ENCODE assay signal across 22 mouse cellular contexts in the genomic region with DNA sequence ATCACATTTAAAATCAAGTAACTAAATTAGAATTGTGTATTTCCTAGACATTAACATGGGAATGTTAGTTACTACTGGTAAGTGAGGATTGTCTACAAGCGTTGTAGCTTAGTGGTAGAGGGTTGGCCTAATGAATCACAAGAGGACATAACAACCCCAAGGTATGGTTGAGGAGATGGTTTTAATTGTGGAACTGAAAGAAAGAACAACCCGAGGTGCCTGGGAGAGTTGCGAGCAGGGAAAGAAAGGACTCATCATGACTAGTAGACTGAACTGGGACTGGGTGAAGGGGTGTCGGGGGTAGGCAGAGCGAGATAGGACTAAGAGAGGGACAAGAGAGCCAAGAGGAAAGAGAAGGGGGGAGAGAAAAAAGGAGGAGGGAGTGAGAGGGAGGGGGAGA.
"Had no signal": no experiment of that assay in that cellular context is flagged by ENCODE, and none has a peak within 500 bp of the region (broad histone marks: within the 10 kb centered on the region; RNA-seq: fewer than 3 reads in every experiment).

No protein-coding gene starts in this region.

- DNase-seq: gastrocnemius, postnatal 14 days; gastrocnemius, postnatal 36 days; heart, adult 18-20 months; heart, postnatal 10 days; heart, postnatal 4 days; kidney, adult 18-20 months; kidney, postnatal 10 days; kidney, postnatal 25 days; kidney, postnatal 4 days; liver had no signal

- H3K9me3 ChIP-seq: heart, embryonic 10.5 days; heart, embryonic 12.5 days; hindbrain, embryonic 12.5 days; intestine, embryonic 15.5 days; limb, embryonic 10.5 days; limb, embryonic 12.5 days had no signal

- H3K4me3 ChIP-seq: heart, embryonic 10.5 days; heart, embryonic 12.5 days; hindbrain, embryonic 10.5 days; hindbrain, embryonic 12.5 days; intestine, embryonic 15.5 days; left cerebral cortex, adult 2 months; limb, embryonic 10.5 days; limb, embryonic 12.5 days had no signal

- H3K27me3 ChIP-seq: heart, embryonic 12.5 days; hindbrain, embryonic 12.5 days; intestine, embryonic 15.5 days; limb, embryonic 12.5 days had no signal

- ATAC-seq: hindbrain, embryonic 16.5 days; intestine, embryonic 15.5 days; intestine, postnatal 0 days had no signal

- H3K4me2 ChIP-seq: heart, embryonic 12.5 days; hindbrain, embryonic 12.5 days; hindbrain, embryonic 14.5 days; intestine, embryonic 15.5 days; limb, embryonic 12.5 days; liver, embryonic 11.5 days had no signal

- H3K27ac ChIP-seq: heart, embryonic 10.5 days; hindbrain, embryonic 10.5 days; hindbrain, embryonic 12.5 days; hindbrain, embryonic 14.5 days; intestine, embryonic 15.5 days; left cerebral cortex, adult 2 months; limb, embryonic 10.5 days; limb, embryonic 12.5 days had no signal

- H3K36me3 ChIP-seq: heart, embryonic 10.5 days; heart, embryonic 12.5 days; hindbrain, embryonic 10.5 days; hindbrain, embryonic 12.5 days; intestine, embryonic 15.5 days; limb, embryonic 10.5 days; limb, embryonic 12.5 days had no signal

- H3K9ac ChIP-seq: heart, embryonic 12.5 days; hindbrain, embryonic 12.5 days; hindbrain, embryonic 14.5 days; intestine, embryonic 15.5 days; limb, embryonic 12.5 days had no signal
